Mouse (Mus musculus) liver, embryonic 14.5 days (tissue): ENCODE data around the gene Pias1.

Experiments used
- CTCF ChIP-seq: IDR thresholded peaks from 2 replicates; pipeline ENCODE4 v1.5.1; 2016; ENCODE audit warnings: antibody characterized with exemption, low read depth, control low read depth
- EP300 ChIP-seq: IDR thresholded peaks from 2 replicates; pipeline ENCODE4 v1.6.1; 2016; ENCODE audit warnings: antibody characterized with exemption, low read depth

DNA sequence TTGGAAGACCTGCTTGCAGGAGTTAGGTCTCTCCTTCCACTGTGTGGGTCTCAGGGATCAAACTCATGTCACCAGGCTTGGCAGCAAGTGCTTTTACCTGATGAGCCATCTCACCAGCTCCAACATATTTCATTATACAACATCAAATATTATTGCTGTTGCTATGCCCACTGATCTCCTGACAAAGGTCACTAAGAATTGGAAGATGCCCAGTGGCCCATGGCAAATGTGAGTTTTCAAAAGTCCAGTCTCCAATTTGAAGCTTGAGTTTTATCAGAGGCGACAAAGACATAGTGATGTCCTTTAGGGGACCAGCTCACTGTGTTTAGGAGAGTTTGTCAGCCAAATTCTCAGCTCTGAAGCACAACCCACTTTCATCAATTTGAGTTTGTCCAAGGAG, 34.8 kb upstream of the Pias1 start:
- TF ChIP-seq CTCF (no peak), EP300 (no peak)
